In genomic region chr7:123982010-123982409, GRCm38 (mm10) we compare ENCODE assay signal across 9 mouse cellular contexts. TPM values are rescaled to one million over a fixed set of nuclear protein-coding genes. Genes with fewer than 3 reads are reported as not detected.
DNase-seq lines count a peak whose midpoint lies in the region; ATAC-seq and TF ChIP-seq lines count a peak whose summit lies in the region.
"Had no signal": no experiment of that assay in that cellular context is flagged by ENCODE, and none has a peak within 500 bp of the region (broad histone marks: within the 10 kb centered on the region; RNA-seq: fewer than 3 reads in every experiment).

No protein-coding gene starts in this region.

- WGBS in kidney, embryonic 16.5 days = 4% methylated on average over 5 of the region's 5 CpGs
- WGBS in kidney, adult 2 months = 2% methylated on average over 5 of the region's 5 CpGs
- 1% methylated on average over 5 of the region's 5 CpGs for WGBS in embryonic facial prominence, embryonic 14.5 days
- WGBS in hindbrain, embryonic 15.5 days = 2% methylated on average over 5 of the region's 5 CpGs
- under 1% methylated on average over 5 of the region's 5 CpGs for WGBS in neural tube, embryonic 13.5 days

- TF ChIP-seq POLR2A in kidney, adult 2 months (IDR thresholded peaks at IDR 0.05; ENCODE audit: low read depth, low read length) = no peak

- intact Hi-C loops in left cerebral cortex, postnatal 14 days (cut with DNase I) = loop anchor here (10.0 kb wide), 2 partner anchors 457 to 1413 kb away; no protein-coding TSS in a partner anchor

- H3K27me3 ChIP-seq in kidney, embryonic 16.5 days (ENCODE audit: insufficient read depth, low read length) = peaks cover 76% of the 10 kb centered on the region
- 0 out of 2 replicates have a peak, but pooled peaks cover 1% of the 10 kb centered on the region for H3K27me3 ChIP-seq in kidney, adult 2 months (replicated peaks; ENCODE audit: control insufficient read depth, insufficient read depth, low read length)
- peaks cover 74% of the 10 kb centered on the region for H3K27me3 ChIP-seq in embryonic facial prominence, embryonic 14.5 days (replicated peaks; ENCODE audit: control insufficient read depth, insufficient read depth, low read length)
- H3K27me3 ChIP-seq in hindbrain, embryonic 15.5 days = peaks cover 59% of the 10 kb centered on the region
- peaks cover 93% of the 10 kb centered on the region for H3K27me3 ChIP-seq in neural tube, embryonic 13.5 days

- no peak for TF ChIP-seq CTCF in kidney, adult 2 months (conservative IDR thresholded peaks at IDR 0.05; ENCODE audit: insufficient read depth, insufficient read length, low read depth, low read length)

- no peak overlapping the region for H3K9ac ChIP-seq in kidney, embryonic 16.5 days (replicated peaks; ENCODE audit: low read length)
- H3K9ac ChIP-seq in embryonic facial prominence, embryonic 14.5 days (ENCODE audit: low read depth, low read length) = no peak overlapping the region
- peak overlapping the region; percentile 68 for H3K9ac ChIP-seq in hindbrain, embryonic 15.5 days
- peak overlapping the region; percentile 74; the same call in 1 of the 2 replicates for H3K9ac ChIP-seq in neural tube, embryonic 13.5 days

- H3K4me1 ChIP-seq in kidney, embryonic 16.5 days (ENCODE audit: insufficient read depth, low read length) = no peaks in the 10 kb centered on the region
- H3K4me1 ChIP-seq in kidney, adult 2 months (ENCODE audit: control insufficient read depth, insufficient read depth, low read length) = no peaks in the 10 kb centered on the region
- H3K4me1 ChIP-seq in embryonic facial prominence, embryonic 14.5 days (ENCODE audit: control insufficient read depth, insufficient read depth, low read length) = 0 out of 2 replicates have a peak, but pooled peaks cover 5% of the 10 kb centered on the region
- H3K4me1 ChIP-seq in hindbrain, embryonic 15.5 days (replicated peaks) = peaks cover 25% of the 10 kb centered on the region
- peaks cover 17% of the 10 kb centered on the region for H3K4me1 ChIP-seq in neural tube, embryonic 13.5 days (replicated peaks)

- no peak for DNase-seq in kidney, adult 2 months
- no peak for DNase-seq in embryonic facial prominence, embryonic 14.5 days (ENCODE audit: low spot score)
- no peak for DNase-seq in MN1 (ENCODE audit: low spot score)
- no peak for DNase-seq in embryo, embryonic 10 days (ENCODE audit: low spot score)
- DNase-seq in left cerebral cortex, postnatal 14 days (ENCODE audit: low spot score in 2 of 2) = no peak
- DNase-seq: kidney, postnatal 36 days had no signal

- peak overlapping the region; percentile 99 for H3K4me2 ChIP-seq in kidney, embryonic 16.5 days (replicated peaks; ENCODE audit: low read depth, low read length)
- H3K4me2 ChIP-seq in embryonic facial prominence, embryonic 14.5 days (ENCODE audit: low read depth, low read length) = peak overlapping the region; percentile 97
- peak overlapping the region; percentile 97 for H3K4me2 ChIP-seq in hindbrain, embryonic 15.5 days
- peak overlapping the region; percentile 92 for H3K4me2 ChIP-seq in neural tube, embryonic 13.5 days

- no peak overlapping the region for H3K27ac ChIP-seq in kidney, embryonic 16.5 days (ENCODE audit: low read length)
- no peak overlapping the region for H3K27ac ChIP-seq in kidney, adult 2 months (ENCODE audit: insufficient read depth, low read depth, low read length)
- no peak overlapping the region for H3K27ac ChIP-seq in embryonic facial prominence, embryonic 14.5 days (replicated peaks; ENCODE audit: low read depth, low read length)
- 0 out of 2 replicates have a peak overlapping the region, but pooled peaks have one; percentile 16 for H3K27ac ChIP-seq in hindbrain, embryonic 15.5 days (replicated peaks)
- no peak overlapping the region for H3K27ac ChIP-seq in neural tube, embryonic 13.5 days (replicated peaks)

- no peaks in the 10 kb centered on the region for H3K36me3 ChIP-seq in kidney, embryonic 16.5 days (ENCODE audit: insufficient read depth, low read length)
- H3K36me3 ChIP-seq in kidney, adult 2 months (ENCODE audit: control insufficient read depth, insufficient read depth, low read length) = no peaks in the 10 kb centered on the region
- H3K36me3 ChIP-seq in embryonic facial prominence, embryonic 14.5 days (ENCODE audit: control insufficient read depth, insufficient read depth, low read length) = no peaks in the 10 kb centered on the region
- no peaks in the 10 kb centered on the region for H3K36me3 ChIP-seq in hindbrain, embryonic 15.5 days
- H3K36me3 ChIP-seq in neural tube, embryonic 13.5 days = no peaks in the 10 kb centered on the region

- ATAC-seq in kidney, embryonic 16.5 days (ENCODE audit: low FRiP score, low TSS enrichment) = no peak
- ATAC-seq in embryonic facial prominence, embryonic 14.5 days (ENCODE audit: low read depth) = no peak
- ATAC-seq in hindbrain, embryonic 15.5 days (ENCODE audit: low FRiP score, low read depth) = peak; percentile 63; the same call in 1 of the 2 replicates
- ATAC-seq in neural tube, embryonic 13.5 days (ENCODE audit: low read depth) = no peak

- 0 out of 2 replicates have a peak, but pooled peaks cover 5% of the 10 kb centered on the region for H3K9me3 ChIP-seq in kidney, embryonic 16.5 days (ENCODE audit: low read length)
- no peaks in the 10 kb centered on the region for H3K9me3 ChIP-seq in embryonic facial prominence, embryonic 14.5 days (ENCODE audit: control insufficient read depth, low read length)
- H3K9me3 ChIP-seq in hindbrain, embryonic 15.5 days = 0 out of 2 replicates have a peak, but pooled peaks cover 3% of the 10 kb centered on the region
- no peaks in the 10 kb centered on the region for H3K9me3 ChIP-seq in neural tube, embryonic 13.5 days

- peak overlapping the region; percentile 58 for H3K4me3 ChIP-seq in kidney, embryonic 16.5 days (ENCODE audit: low read length)
- no peak overlapping the region for H3K4me3 ChIP-seq in kidney, adult 2 months (ENCODE audit: insufficient read depth, low read depth, low read length)
- H3K4me3 ChIP-seq in embryonic facial prominence, embryonic 14.5 days (ENCODE audit: low read depth, low read length) = peak overlapping the region; percentile 56
- peak overlapping the region; percentile 79 for H3K4me3 ChIP-seq in hindbrain, embryonic 15.5 days
- peak overlapping the region; percentile 63 for H3K4me3 ChIP-seq in neural tube, embryonic 13.5 days

RNA-seq across cellular contexts. Expression of gene Hs3st4, which starts 0.7 kb away (rescaled TPM):
- polyA plus RNA-seq in kidney, embryonic 16.5 days (2015; fragmentation: Nextera tagmentation; extraction: Ambion mirVana) = 0.06 TPM in 2 replicates
- polyA plus RNA-seq in kidney, adult 2 months (2012; rRNA removed) = not detected in 2 replicates
- polyA plus RNA-seq in embryonic facial prominence, embryonic 14.5 days (2014; fragmentation: Nextera tagmentation; extraction: Ambion mirVana) = 0.08 and 0.18 TPM in 2 replicates
- polyA plus RNA-seq in hindbrain, embryonic 15.5 days (2015; fragmentation: Nextera tagmentation; extraction: Ambion mirVana) = 14.3 TPM in 2 replicates
- 4.2 and 4.5 TPM in 2 replicates for polyA plus RNA-seq in neural tube, embryonic 13.5 days (2015; fragmentation: Nextera tagmentation; extraction: Ambion mirVana)
- 10 to 100 TPM; 45.9 to 60.8 TPM for total RNA-seq in left cerebral cortex, postnatal 14 days (2021)

Comparison
In these comparisons a context has a peak if more than half of its experiments do, and no peak if none do; other contexts are left out.
1. H3K9ac ChIP-seq: peak in hindbrain, embryonic 15.5 days (single experiment) and neural tube, embryonic 13.5 days (single experiment); none in kidney, embryonic 16.5 days (single experiment) and embryonic facial prominence, embryonic 14.5 days (single experiment).
2. Peak in every context shown above with its lines, with median percentiles within 50 percentile points of each other: H3K4me2 ChIP-seq.